Mouse (Mus musculus): ENCODE results near the gene Sumf2.

Sumf2 gene

DNA sequence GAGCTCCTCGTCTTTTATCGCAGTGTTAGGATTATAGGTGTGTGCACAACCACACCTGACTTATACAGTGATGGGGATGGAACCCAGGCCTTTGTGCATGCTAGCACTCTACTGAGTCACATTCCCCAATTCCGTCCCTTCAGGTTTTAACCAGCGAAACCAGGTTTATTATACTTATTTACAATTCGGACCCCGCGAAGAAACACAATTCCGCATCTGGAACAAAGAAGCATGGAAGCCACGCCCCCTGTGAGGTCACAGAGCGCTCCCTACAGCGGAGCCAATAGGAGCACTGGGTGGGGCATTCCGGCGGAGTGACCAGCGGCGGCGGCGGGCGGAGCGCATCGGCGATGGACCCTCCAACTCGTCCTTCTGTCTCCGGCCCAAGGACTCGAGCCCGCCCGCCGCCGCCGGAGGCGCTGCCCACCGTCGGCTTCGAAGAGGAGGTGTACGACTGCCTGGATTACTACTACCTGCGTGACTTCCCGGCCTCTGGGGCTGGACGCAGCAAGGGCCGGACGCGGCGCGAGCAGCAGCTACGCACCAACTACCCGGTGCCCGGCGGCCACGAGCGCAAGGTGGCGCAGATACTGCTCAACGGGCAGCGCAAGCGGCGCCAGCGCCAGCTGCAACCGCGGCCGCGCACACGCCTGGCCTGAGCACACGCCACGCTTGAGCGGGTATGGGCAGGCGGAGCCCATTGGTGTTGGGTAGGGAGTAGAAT lies 61.6 kb downstream of the Sumf2 start, which contains the start of gene Nupr1l:
Gene Nupr1l, plus strand, starts transcription at position 299 of the 724 bp plus-strand sequence.
- DNase-seq = peak; percentile 88

DNA sequence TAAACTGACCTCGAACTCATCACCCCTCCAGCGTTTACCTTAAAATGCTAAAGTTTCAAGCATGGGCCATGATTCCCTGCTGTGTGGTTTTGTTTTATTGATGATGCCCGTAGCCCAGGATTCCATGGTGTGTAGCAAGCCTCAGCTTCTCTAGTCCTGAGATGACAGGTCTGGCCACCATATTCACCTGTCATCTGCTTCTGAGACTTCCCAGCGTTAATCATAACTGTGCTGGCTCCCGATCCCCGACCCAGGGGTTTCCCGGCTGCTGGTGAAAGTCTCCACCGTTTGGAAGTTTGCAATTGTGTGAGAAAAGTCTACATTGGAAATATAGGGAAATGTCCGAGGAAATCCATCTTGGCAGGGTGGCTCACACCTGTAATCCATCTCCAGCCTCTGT lies 62.4 kb downstream of the Sumf2 start:
- DNase-seq = no peak

DNA sequence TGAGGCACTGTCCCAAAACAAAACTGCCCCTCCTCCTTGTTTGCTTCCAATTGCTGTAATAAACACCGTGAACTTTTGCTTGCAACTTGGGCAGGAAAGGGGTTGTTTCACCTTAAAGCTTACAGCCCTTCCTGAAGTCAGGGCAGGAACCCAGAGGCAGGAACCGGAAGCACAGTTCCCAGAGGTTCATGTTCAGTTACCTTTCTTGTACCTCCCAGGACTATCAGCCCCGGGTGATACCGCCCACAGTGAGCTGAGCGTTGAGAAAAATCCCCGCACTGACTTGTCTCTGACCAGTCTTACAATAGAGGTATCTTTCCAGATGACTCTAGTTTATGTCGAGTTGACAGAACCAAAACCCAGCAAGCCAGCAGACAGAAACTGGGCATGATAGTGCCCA lies 62.8 kb downstream of the Sumf2 start:
- no peak for DNase-seq

Data from right cerebral cortex, postnatal 25 days (tissue).